Mouse (Mus musculus): Measurements from ENCODE around the gene Cbwd1.

Gene Cbwd1

GRCm38 (mm10) chr19:24977991-24978390, 16.6 kb upstream of the Cbwd1 start:
- DNase-seq (ENCODE audit: low spot score) = no peak

- no peak for DNase-seq (ENCODE audit: low spot score)
Observed at GRCm38 (mm10) chr19:24972701-24973390, 11.4 kb upstream of the Cbwd1 start.

DNA sequence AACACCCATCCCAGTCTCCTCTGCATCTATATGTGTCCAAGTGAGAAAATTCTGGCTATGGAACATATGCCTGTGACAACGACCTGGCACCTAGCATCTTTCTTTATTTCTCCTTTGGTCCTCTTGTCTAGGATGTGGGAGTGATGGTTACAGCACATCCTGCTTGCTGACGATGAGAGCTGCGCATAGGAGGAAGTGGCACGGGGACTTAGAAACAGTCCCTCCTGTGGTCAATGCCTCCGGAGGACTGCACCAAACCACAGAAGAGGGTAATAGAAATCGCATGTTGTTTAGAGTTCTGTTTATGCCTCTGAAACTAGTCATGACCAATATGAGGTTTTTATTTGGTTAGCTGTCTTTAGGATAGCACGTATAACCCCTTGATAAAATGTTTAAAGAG, 9.9 kb upstream of the Cbwd1 start:
- DNase-seq (ENCODE audit: low spot score) = no peak

- DNase-seq (ENCODE audit: low spot score) = no peak
Observed at GRCm38 (mm10) chr19:24966941-24967340, 5.5 kb upstream of the Cbwd1 start.

DNA sequence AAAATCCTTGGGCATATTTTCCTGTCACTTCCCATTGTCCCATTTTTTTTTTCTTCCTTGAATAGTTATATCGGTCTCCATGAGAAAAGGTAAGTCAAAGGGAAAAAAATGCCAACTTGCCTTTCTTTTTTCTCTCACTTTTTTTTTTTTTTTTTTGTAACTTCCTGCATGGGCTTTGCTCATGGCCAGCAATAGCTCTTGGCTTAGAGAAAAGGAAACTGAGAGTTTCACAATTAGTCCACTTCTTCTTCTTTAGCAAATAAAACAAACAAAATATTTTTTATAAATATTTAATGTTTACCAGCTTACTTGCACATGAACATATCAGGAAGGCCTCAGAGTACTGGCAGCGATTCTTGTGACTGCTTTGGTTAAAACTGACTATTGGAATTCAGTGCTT, 4.8 kb upstream of the Cbwd1 start:
- no peak for DNase-seq (ENCODE audit: low spot score)

DNA sequence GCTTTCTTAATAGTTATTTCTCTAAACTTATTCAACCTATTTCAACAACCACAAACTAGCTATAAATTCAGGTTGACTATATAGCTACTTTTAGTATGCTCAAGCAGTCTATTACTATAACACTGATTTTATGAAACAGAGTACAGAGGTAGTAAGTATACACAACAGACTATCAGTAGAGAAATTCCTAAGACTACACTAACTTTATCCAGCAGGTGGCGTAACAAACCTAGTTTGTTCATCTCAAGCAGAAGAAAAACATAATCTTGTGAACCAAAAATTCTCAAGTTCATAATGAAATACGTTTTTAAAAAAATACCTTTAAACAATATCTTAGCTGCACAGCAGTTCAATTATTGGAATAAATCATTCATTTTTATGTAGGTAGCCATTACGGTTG, 2.9 kb downstream of the Cbwd1 start:
- peak; percentile 52 for DNase-seq (ENCODE audit: low spot score)

- DNase-seq (ENCODE audit: low spot score) = no peak
Observed at GRCm38 (mm10) chr19:24945521-24946262, 15.7 kb downstream of the Cbwd1 start.

GRCm38 (mm10) chr19:24937084-24937483, 24.3 kb downstream of the Cbwd1 start:
- DNase-seq (ENCODE audit: low spot score) = no peak

- DNase-seq (ENCODE audit: low spot score) = no peak
Observed at GRCm38 (mm10) chr19:24929041-24929440, 32.4 kb downstream of the Cbwd1 start.

GRCm38 (mm10) chr19:24920866-24921265, 40.5 kb downstream of the Cbwd1 start:
- no peak for DNase-seq (ENCODE audit: low spot score)

GRCm38 (mm10) chr19:24908385-24909155, 52.8 kb downstream of the Cbwd1 start:
- no peak for DNase-seq (ENCODE audit: low spot score)

- DNase-seq (ENCODE audit: low spot score) = no peak
Observed at GRCm38 (mm10) chr19:24907655-24908054, 53.8 kb downstream of the Cbwd1 start.

GRCm38 (mm10) chr19:24902821-24903220, 58.6 kb downstream of the Cbwd1 start:
- DNase-seq (ENCODE audit: low spot score) = no peak

GRCm38 (mm10) chr19:24902256-24902655, 59.2 kb downstream of the Cbwd1 start:
- no peak for DNase-seq (ENCODE audit: low spot score)

GRCm38 (mm10) chr19:24901666-24902065, 59.7 kb downstream of the Cbwd1 start:
- DNase-seq (ENCODE audit: low spot score) = no peak

- DNase-seq (ENCODE audit: low spot score) = no peak
Observed at GRCm38 (mm10) chr19:24900581-24901220, 60.7 kb downstream of the Cbwd1 start, which contains the start of gene Foxd4. TSS of gene Foxd4 (minus strand) at chr19:24901197.

DNA sequence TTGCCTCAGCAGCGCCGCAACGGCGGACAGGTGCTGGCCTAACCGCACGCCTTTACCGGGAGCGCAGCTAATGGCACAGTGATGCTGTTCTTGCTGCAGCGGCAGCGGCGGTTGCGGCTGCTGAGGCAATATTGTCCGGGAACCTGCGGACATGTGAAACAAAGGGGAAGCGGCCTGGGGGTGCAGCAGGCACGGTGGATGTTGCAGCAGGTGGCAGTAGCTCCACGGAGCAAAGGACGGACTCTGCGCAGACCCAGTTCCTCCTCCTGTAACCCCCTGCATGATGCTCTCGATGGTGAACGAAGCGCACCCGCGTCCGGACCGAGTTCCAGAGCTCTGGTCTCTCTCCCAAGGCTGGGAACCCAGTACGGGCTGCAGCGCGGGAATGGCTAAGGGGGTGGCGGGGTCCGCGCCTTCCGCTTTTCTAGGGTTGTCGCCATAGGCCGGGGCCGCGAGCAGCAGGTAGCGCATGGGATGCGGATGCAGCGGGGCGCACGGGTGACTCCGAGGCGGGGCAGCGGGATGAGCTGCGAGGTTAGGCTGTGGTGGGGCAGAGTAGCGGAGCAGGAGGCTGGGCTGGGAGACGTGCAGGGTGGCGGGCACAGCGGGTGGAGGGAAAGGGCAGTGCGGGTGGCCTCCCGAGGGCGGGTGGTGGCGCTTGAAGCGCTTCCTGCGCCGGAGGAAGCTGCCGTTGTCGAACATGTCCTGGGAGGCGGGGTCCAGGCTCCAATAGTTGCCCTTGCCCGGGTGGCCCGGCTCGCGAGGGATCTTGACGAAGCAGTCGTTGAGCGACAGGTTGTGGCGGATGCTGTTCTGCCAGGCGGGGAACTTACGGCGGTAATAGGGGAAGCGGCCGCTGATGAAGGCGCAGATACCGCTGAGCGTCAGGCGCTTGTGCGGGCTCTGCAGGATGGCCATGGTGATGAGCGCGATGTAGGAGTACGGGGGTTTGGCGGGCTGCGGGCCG, 61.5 kb downstream of the Cbwd1 start:
- DNase-seq (ENCODE audit: low spot score) = no peak

GRCm38 (mm10) chr19:24898737-24899577, 62.5 kb downstream of the Cbwd1 start:
- DNase-seq (ENCODE audit: low spot score) = no peak

GRCm38 (mm10) chr19:24897896-24898736, 63.3 kb downstream of the Cbwd1 start:
- no peak for DNase-seq (ENCODE audit: low spot score)

Measured in layer of hippocampus, adult 11-12 months (tissue).